Mouse (Mus musculus) embryonic facial prominence, embryonic 14.5 days (tissue): ENCODE data around the gene Cd2. TPM values are rescaled to one million over a fixed set of nuclear protein-coding genes. Genes with fewer than 3 reads are reported as not detected.

Experiments
- ATAC-seq: fragments of 200-750 bp; cut with Nextera tagmentation; 2 replicates; pipeline ENCODE4 v1.8.0; 2017; ENCODE audit warnings: low read depth, moderate number of reproducible peaks, moderate TSS enrichment
- DNase-seq: peaks from one replicate; pipeline ENCODE4 v3.0.0-alpha.2; 2015; ENCODE audit warnings: low spot score
- H3K27ac ChIP-seq: fragments of 300-500 bp; sonication (generic); replicated peaks from 2 replicates; pipeline ENCODE4 v1.5.1; 2014; ENCODE audit warnings: low read depth, mild to moderate bottlenecking, low read length, moderate library complexity
- H3K27me3 ChIP-seq: fragments of 300-500 bp; sonication (generic); replicated peaks from 2 replicates; pipeline ENCODE4 v1.6.1; 2014; ENCODE audit warnings: low read length; ENCODE audit not compliant: control insufficient read depth, insufficient read depth
- H3K36me3 ChIP-seq: fragments of 300-500 bp; sonication (generic); 2 replicates; pipeline ENCODE4 v1.6.1; 2014; ENCODE audit warnings: low read length, mixed read lengths; ENCODE audit not compliant: control insufficient read depth, insufficient read depth
- H3K4me1 ChIP-seq: fragments of 300-500 bp; sonication (generic); 2 replicates; pipeline ENCODE4 v1.6.1; 2014; ENCODE audit warnings: antibody characterized with exemption, low read length; ENCODE audit not compliant: control insufficient read depth, insufficient read depth
- H3K4me2 ChIP-seq: fragments of 300-500 bp; sonication (generic); 2 replicates; pipeline ENCODE4 v1.6.1; 2014; ENCODE audit warnings: low read depth, mild to moderate bottlenecking, low read length, moderate library complexity, mixed read lengths
- H3K4me3 ChIP-seq: fragments of 300-500 bp; sonication (generic); 2 replicates; pipeline ENCODE4 v1.5.1; 2014; ENCODE audit warnings: low read depth, mild to moderate bottlenecking, low read length
- H3K9ac ChIP-seq: fragments of 300-500 bp; sonication (generic); 2 replicates; pipeline ENCODE4 v1.6.1; 2014; ENCODE audit warnings: low read depth, mild to moderate bottlenecking, low read length, moderate library complexity, mixed read lengths
- H3K9me3 ChIP-seq: fragments of 300-500 bp; sonication (generic); 2 replicates; pipeline ENCODE4 v1.6.1; 2016; ENCODE audit warnings: low read length; ENCODE audit not compliant: control insufficient read depth
- WGBS: fragments of 180-500 bp; shearing (Covaris S2); extraction: QIAGEN DNeasy Blood & Tissue Kit; methylation state at CpG from one replicate; pipeline ENCODE4 v1.1.7; 2014; 5-methylcytosine and 5-hydroxymethylcytosine counted together
- polyA plus RNA-seq: library from polyadenylated mRNA; unstranded; fragments of >200 nt; fragmentation: Nextera tagmentation; extraction: Ambion mirVana; gene quantifications from 2 replicates; pipeline ENCODE4 v1.2.1, GENCODE M21; 2014

Cd2 gene
- polyA plus RNA-seq, 1 experiment from 2014 or later: not detected

- H3K9ac ChIP-seq: no peak overlapping the region
Measured at GRCm38 (mm10) chr3:101297221-101297620, 9.5 kb upstream of the Cd2 start.

GRCm38 (mm10) chr3:101295931-101296820, 8.4 kb upstream of the Cd2 start:
- no peaks in the 10 kb centered on the region for H3K36me3 ChIP-seq
- no peak overlapping the region for H3K27ac ChIP-seq
- no peak overlapping the region for H3K4me3 ChIP-seq
- DNase-seq: no peak
- no peaks in the 10 kb centered on the region for H3K27me3 ChIP-seq
- WGBS: 60% methylated on average over 15 of the region's 15 CpGs
- H3K4me1 ChIP-seq: peaks cover 12% of the 10 kb centered on the region; the same call in 1 of the 2 replicates
- ATAC-seq: no peak
- no peaks in the 10 kb centered on the region for H3K9me3 ChIP-seq
- no peak overlapping the region for H3K9ac ChIP-seq
- no peak overlapping the region for H3K4me2 ChIP-seq

More at GRCm38 (mm10) chr3:101297221-101297620, 9.5 kb upstream of the Cd2 start:
- Histone ChIP-seq H3K36me3 (no peaks in the 10 kb centered on the region), H3K4me2 (no peak overlapping the region), H3K27ac (no peak overlapping the region), H3K4me1 (peaks cover 12% of the 10 kb centered on the region; the same call in 1 of the 2 replicates), H3K4me3 (no peak overlapping the region), H3K27me3 (no peaks in the 10 kb centered on the region), H3K9me3 (no peaks in the 10 kb centered on the region)
- 95% methylated on average over 5 of the region's 5 CpGs for WGBS
- DNase-seq (no peak), ATAC-seq (no peak)

- Histone ChIP-seq H3K4me3 (no peak overlapping the region), H3K27me3 (no peaks in the 10 kb centered on the region), H3K27ac (no peak overlapping the region), H3K36me3 (no peaks in the 10 kb centered on the region), H3K4me1 (peaks cover 6% of the 10 kb centered on the region; the same call in 1 of the 2 replicates), H3K9ac (no peak overlapping the region), H3K9me3 (no peaks in the 10 kb centered on the region), H3K4me2 (no peak overlapping the region)
- DNase-seq: peak; percentile 96
- peak; percentile 76; the same call in 1 of the 2 replicates for ATAC-seq
- 4% methylated on average over 11 of the region's 11 CpGs for WGBS
Measured at GRCm38 (mm10) chr3:101295366-101295867, 7.7 kb upstream of the Cd2 start.

GRCm38 (mm10) chr3:101294487-101295365, 7.0 kb upstream of the Cd2 start:
- WGBS: 72% methylated on average over 10 of the region's 10 CpGs
- Histone ChIP-seq H3K27ac (0 out of 2 replicates have a peak overlapping the region, but pooled peaks have one; percentile 39), H3K27me3 (no peaks in the 10 kb centered on the region)

GRCm38 (mm10) chr3:101293571-101294135, 5.9 kb upstream of the Cd2 start:
- H3K36me3 ChIP-seq: no peaks in the 10 kb centered on the region
- H3K27ac ChIP-seq: no peak overlapping the region
- no peaks in the 10 kb centered on the region for H3K27me3 ChIP-seq
- ATAC-seq (no peak), DNase-seq (no peak)
- no peaks in the 10 kb centered on the region for H3K9me3 ChIP-seq
- H3K4me2 ChIP-seq: no peak overlapping the region
- H3K4me1 ChIP-seq: no peaks in the 10 kb centered on the region
- H3K4me3 ChIP-seq: no peak overlapping the region
- 74% methylated on average over 8 of the region's 8 CpGs for WGBS
- H3K9ac ChIP-seq: no peak overlapping the region

More at GRCm38 (mm10) chr3:101294487-101295365, 7.0 kb upstream of the Cd2 start:
- ATAC-seq (peak; percentile 58; the same call in 1 of the 2 replicates), DNase-seq (no peak)
- Histone ChIP-seq H3K36me3 (no peaks in the 10 kb centered on the region), H3K9ac (no peak overlapping the region), H3K9me3 (no peaks in the 10 kb centered on the region), H3K4me1 (no peaks in the 10 kb centered on the region), H3K4me3 (no peak overlapping the region), H3K4me2 (no peak overlapping the region)

GRCm38 (mm10) chr3:101292611-101293010, 4.9 kb upstream of the Cd2 start:
- no peak for DNase-seq
- ATAC-seq: no peak
- no peaks in the 10 kb centered on the region for H3K36me3 ChIP-seq
- H3K27me3 ChIP-seq: no peaks in the 10 kb centered on the region
- H3K4me2 ChIP-seq: no peak overlapping the region
- no peak overlapping the region for H3K27ac ChIP-seq
- no peaks in the 10 kb centered on the region for H3K9me3 ChIP-seq
- no peak overlapping the region for H3K9ac ChIP-seq
- H3K4me3 ChIP-seq: no peak overlapping the region
- 66% methylated on average over 5 of the region's 5 CpGs for WGBS
- H3K4me1 ChIP-seq: no peaks in the 10 kb centered on the region

GRCm38 (mm10) chr3:101290587-101291520, 3.1 kb upstream of the Cd2 start:
- H3K9ac ChIP-seq: no peak overlapping the region
- no peak overlapping the region for H3K27ac ChIP-seq

More at GRCm38 (mm10) chr3:101290587-101291520, 3.1 kb upstream of the Cd2 start:
- Histone ChIP-seq H3K4me1 (no peaks in the 10 kb centered on the region), H3K9me3 (no peaks in the 10 kb centered on the region), H3K27me3 (no peaks in the 10 kb centered on the region), H3K36me3 (no peaks in the 10 kb centered on the region), H3K4me2 (no peak overlapping the region), H3K4me3 (no peak overlapping the region)
- ATAC-seq (no peak), DNase-seq (no peak)
- WGBS: 79% methylated on average over 19 of the region's 19 CpGs
